Mouse (Mus musculus) urinary bladder, postnatal 0 days (tissue): ENCODE data around the gene Zmym6. TPM values are rescaled to one million over a fixed set of nuclear protein-coding genes. Genes with fewer than 3 reads are reported as not detected.

Experiments
- polyA plus RNA-seq: library from polyadenylated mRNA; unstranded; fragments of >200 nt; fragmentation: Nextera tagmentation; extraction: Ambion mirVana; gene quantifications from 2 replicates; pipeline ENCODE4 v1.2.1, GENCODE M21; 2015

The Zmym6 gene
- 6.2 and 8.3 TPM in 2 replicates for polyA plus RNA-seq

GRCm38 (mm10) chr4:127076875-127077548, at the start of gene Zmym6:
Zmym6 (plus strand) TSS chr4:127077383.

GRCm38 (mm10) chr4:127060585-127061290, 16.4 kb upstream of the Zmym6 start, which contains the start of gene Zmym1:
Zmym1 (minus strand) TSS chr4:127061152.

GRCm38 (mm10) chr4:127123391-127123790, 46.2 kb downstream of the Zmym6 start, which contains the start of gene Tmem35b:
Tmem35b (plus strand) TSS chr4:127123691.

GRCm38 (mm10) chr4:127168914-127169345, 91.7 kb downstream of the Zmym6 start, which contains the start of gene Dlgap3:
Dlgap3 (plus strand) TSS chr4:127169204.

Other genes starting within 250 kb of the Zmym6 start
- 7.8 and 9.3 TPM in 2 replicates for gene Zmym4, start 109.2 kb upstream of the Zmym6 start, polyA plus RNA-seq
- 35.6 and 37.7 TPM in 2 replicates for gene Sfpq, start 56.1 kb upstream of the Zmym6 start, polyA plus RNA-seq
- gene Zmym1, start 16.2 kb upstream of the Zmym6 start, polyA plus RNA-seq, result 5.0 and 6.3 TPM in 2 replicates
- gene Tmem35b, start 46.3 kb downstream of the Zmym6 start, polyA plus RNA-seq, result 15.6 and 15.7 TPM in 2 replicates
- gene Dlgap3, start 91.8 kb downstream of the Zmym6 start, polyA plus RNA-seq, result 0.05 and 0.08 TPM in 2 replicates
- 48.7 and 51.0 TPM in 2 replicates for gene Smim12, start 166.4 kb downstream of the Zmym6 start, polyA plus RNA-seq
- gene Gja4, start 236.7 kb downstream of the Zmym6 start, polyA plus RNA-seq, result 8.7 and 10.8 TPM in 2 replicates